Mouse (Mus musculus) megakaryocyte, embryonic 14.5 days (primary cell): ENCODE measurements around the gene Serpinf1. TPM values are rescaled to one million over a fixed set of nuclear protein-coding genes. Genes with fewer than 3 reads are reported as not detected.
"Not testable (repeated sequence)": the region's sequence is repeated elsewhere in the genome, so short reads cannot be mapped to it uniquely, and the experiment has no call there.

Experiments
- H3K27me3 ChIP-seq: replicated peaks from 2 replicates; pipeline ENCODE3; 2012; ENCODE audit warnings: inconsistent platforms
- H3K36me3 ChIP-seq: replicated peaks from 2 replicates; pipeline ENCODE3; 2012; ENCODE audit warnings: low read length, inconsistent platforms, mixed read lengths
- H3K4me1 ChIP-seq: 2 replicates; pipeline ENCODE4 v1.6.1; 2012; ENCODE audit warnings: inconsistent platforms
- H3K4me3 ChIP-seq: replicated peaks from 2 replicates; pipeline ENCODE3; 2012; ENCODE audit warnings: moderate library complexity, mild to moderate bottlenecking, inconsistent platforms
- H3K9me3 ChIP-seq: 2 replicates; pipeline ENCODE4 v1.6.1; 2012; ENCODE audit warnings: inconsistent platforms
- FLI1 ChIP-seq: IDR thresholded peaks from 2 replicates; pipeline ENCODE4 v1.6.1; 2012; ENCODE audit warnings: low read length, inconsistent platforms, mixed read lengths
- GATA1 ChIP-seq: IDR thresholded peaks from 3 replicates; pipeline ENCODE4 v1.6.1; 2012; ENCODE audit warnings: mixed read lengths, low read length, inconsistent platforms, borderline replicate concordance
- polyA plus RNA-seq: library from polyadenylated mRNA; stranded (reverse); fragments of >175 nt; gene quantifications from 2 replicates; pipeline ENCODE4 v1.2.3, GENCODE M21; 2012; ENCODE audit warnings: low replicate concordance; ENCODE audit not compliant: insufficient read depth

Gene Serpinf1
- polyA plus RNA-seq, 1 experiment: 2.5 TPM

DNA sequence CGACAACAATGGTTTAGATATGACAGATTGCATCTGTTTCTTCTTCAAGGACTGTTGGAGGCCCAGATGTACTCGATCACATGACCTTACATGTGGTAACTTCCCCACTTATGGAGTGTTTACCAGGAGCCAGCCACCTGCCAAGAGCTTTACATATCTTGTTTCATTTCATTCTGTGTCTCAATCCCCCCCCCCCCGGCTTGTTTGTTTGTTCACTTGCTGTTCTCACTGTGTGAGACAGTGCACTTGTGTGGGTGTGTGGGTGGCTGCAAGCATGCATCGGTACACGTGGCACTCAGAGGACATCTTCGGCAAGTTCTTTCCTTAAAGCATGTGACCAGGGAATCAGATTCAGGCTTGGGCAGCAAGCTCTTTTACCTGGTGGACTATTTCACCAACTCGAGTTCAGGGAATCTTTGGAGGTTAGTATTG is 34.0 kb upstream of the Serpinf1 start:
- H3K36me3 ChIP-seq: peaks cover 18% of the 10 kb centered on the region
- no peaks in the 10 kb centered on the region for H3K9me3 ChIP-seq
- H3K27me3 ChIP-seq: no peaks in the 10 kb centered on the region
- TF ChIP-seq GATA1 (no peak), FLI1 (no peak)
- H3K4me1 ChIP-seq: peaks cover 78% of the 10 kb centered on the region
- no peak overlapping the region for H3K4me3 ChIP-seq

DNA sequence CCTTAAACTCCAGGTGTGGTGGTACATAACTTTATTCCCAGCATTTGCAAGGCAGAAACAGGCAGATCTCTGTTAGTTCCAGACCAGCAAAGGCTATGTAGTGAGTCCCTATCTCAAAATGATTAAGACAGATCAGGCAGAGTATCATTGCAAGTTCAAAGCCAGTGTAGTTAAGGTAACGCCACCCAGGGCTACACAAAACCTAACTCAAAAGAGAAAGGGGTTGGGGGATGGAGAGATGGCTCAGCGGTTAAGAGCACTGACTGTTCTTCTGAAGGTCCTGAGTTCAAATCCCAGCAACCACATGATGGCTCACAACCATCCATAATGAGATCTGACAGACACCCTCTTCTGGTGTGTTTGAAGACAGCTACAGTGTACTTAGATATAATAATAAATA is 33.5 kb upstream of the Serpinf1 start:
- H3K4me1 ChIP-seq: peaks cover 82% of the 10 kb centered on the region
- H3K9me3 ChIP-seq: not testable (repeated sequence)

DNA sequence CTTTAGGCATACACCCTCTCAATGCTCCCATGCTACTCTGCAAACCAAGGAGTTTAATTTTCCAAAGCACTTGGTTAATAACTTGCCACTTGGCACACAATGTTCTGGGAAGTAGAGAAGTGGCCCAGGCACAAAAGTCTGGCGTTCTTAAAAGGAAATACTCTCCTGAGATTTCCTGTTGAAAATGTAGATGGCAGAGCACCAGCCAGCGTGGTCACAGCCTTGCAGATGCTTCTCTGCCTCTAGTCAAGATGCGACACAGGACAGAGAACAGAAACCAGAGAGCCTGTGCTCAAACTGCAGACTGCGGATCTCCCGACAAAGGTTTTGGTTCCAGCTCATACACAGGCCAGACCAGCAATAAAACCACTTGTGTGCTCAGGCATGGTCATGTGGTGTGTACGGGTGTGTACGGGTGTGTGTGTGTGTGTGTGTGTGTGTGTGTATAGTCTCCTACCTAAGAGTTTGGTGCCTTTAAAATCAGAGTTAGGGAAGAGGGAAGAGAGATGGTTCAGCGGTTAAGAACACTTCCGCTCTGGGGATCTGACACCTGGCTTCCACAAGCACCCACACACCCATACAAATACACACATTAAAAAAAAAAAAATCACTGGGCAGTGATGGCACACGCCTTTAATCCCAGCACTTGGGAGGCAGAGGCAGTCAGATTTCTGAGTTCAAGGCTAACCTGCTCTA is 32.7 kb upstream of the Serpinf1 start:
- no peak for TF ChIP-seq FLI1
- TF ChIP-seq GATA1: no peak
- Histone ChIP-seq H3K36me3 (peaks cover 31% of the 10 kb centered on the region), H3K9me3 (no peaks in the 10 kb centered on the region), H3K4me3 (peak overlapping the region; percentile 94), H3K27me3 (no peaks in the 10 kb centered on the region), H3K4me1 (peaks cover 83% of the 10 kb centered on the region)

More for the DNA sequence above, 33.5 kb upstream of the Serpinf1 start:
- H3K36me3 ChIP-seq: peaks cover 23% of the 10 kb centered on the region
- H3K4me3 ChIP-seq, H3K27me3 ChIP-seq: not testable (repeated sequence)

DNA sequence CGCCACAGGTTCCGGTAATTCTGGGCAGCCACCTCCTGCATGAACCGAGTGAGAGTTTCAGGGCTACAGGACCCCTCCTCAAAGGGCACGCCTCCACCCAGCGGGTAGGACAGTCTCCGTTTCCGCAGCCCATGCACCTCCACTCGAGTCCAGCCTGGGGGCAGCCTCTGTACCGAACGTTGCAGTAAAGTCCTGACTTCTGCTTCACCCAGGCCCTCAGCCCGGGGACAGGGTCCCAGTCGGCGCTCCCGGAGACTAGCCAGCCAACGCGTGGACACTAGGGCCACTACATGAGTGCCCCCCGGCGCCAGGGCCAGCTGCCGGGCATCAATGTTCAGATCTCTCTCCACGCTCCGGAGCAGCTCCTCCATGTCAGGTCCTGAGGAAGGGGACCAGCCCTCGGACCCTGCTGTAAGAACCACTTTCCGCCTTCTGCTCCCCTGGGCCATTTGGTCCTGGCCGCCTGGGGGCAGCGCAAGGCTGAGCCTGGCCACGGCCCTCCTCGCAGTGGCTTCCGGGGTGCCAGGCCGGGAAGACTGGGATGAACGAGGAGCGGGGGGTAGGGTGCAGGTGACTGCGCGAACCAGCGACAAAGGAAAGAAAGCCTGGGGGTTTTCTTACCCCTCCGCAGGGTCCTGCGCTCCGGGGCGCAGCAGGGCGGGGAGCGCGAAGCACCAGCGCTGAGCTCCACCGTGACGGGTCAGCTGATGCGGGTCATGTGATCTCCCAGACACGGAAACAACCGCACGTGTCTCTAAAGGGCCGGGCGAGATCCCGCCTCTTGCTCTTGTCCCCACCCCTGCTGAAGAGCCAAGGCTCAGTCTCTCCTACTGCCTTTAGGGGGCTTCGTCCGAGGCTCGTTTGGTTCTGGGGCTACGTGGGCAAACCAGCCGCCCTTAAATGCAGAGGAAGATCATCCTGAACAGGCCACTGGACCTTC is 31.8 kb upstream of the Serpinf1 start, which contains the start of gene Wdr81:
Gene Wdr81, minus strand, starts transcription at position 727 of the 940 bp plus-strand sequence.
- H3K4me1 ChIP-seq: peaks cover 83% of the 10 kb centered on the region
- peak within 1 kb of the TSS; percentile 94 for H3K4me3 ChIP-seq
- peaks cover 38% of the 10 kb centered on the region for H3K36me3 ChIP-seq
- TF ChIP-seq GATA1 (no peak), FLI1 (no peak)
- no peaks in the 10 kb centered on the region for H3K9me3 ChIP-seq
- H3K27me3 ChIP-seq: no peaks in the 10 kb centered on the region

DNA sequence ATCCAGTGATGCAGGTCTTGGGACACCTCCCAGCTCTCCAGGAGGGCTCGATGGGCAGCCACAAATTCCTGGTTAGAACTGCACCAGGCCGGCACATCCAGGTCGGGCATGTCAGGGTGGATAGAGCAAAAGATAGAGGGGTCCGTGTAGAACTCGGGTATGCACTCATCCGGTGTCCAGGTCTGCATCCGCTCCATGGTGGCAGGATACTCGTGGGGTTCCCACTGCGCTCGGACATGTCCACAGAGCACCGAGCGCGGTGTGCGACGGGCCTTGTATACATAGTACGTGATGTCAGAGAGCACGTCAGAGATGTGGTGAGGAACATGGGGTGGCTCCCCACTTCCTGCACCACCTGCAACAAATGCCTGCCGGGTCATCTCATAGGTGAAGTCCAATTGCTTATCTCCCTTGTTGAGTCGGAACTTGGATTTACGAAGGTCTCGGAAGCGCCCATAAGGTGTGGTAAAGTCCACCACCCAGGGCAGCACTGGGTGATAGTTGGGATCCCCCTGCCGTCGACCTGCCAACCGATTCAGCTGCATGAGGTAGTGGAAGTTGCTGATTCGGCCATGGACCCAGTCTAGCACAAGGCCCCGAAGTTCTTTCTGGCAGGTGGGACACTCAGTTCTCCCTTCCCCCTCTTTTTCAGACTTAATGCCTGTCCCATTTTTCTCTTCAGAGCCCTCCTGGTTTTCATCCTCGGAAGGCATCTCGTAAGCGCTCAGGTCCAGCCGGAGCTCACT is 30.5 kb upstream of the Serpinf1 start:
- Histone ChIP-seq H3K4me3 (peak overlapping the region; percentile 35), H3K36me3 (peaks cover 51% of the 10 kb centered on the region), H3K27me3 (no peaks in the 10 kb centered on the region), H3K4me1 (peaks cover 83% of the 10 kb centered on the region), H3K9me3 (no peaks in the 10 kb centered on the region)
- TF ChIP-seq FLI1 (no peak), GATA1 (no peak)

DNA sequence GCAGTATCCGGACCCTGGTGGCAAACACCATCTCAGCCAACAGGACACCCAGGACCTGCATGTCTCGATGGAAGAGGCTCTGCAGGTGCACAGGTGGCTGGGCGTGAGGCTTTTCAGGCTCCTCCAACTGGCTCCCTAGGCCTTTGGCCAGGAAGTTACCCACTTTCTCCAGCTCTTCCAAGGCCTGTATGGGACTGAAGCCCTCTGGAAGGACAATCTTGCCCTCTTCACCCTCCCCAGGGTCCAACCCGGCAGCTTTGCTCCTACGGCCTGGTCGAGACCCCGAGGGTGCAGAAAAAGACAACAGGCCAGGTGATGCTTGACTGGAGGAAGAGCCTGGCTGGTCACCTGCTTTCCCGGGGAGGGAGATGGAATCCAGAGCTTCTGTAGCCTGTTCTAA is 29.6 kb upstream of the Serpinf1 start:
- Histone ChIP-seq H3K27me3 (no peaks in the 10 kb centered on the region), H3K36me3 (peaks cover 60% of the 10 kb centered on the region), H3K4me1 (peaks cover 80% of the 10 kb centered on the region), H3K9me3 (no peaks in the 10 kb centered on the region), H3K4me3 (peak overlapping the region; percentile 33)
- TF ChIP-seq GATA1 (no peak), FLI1 (no peak)

DNA sequence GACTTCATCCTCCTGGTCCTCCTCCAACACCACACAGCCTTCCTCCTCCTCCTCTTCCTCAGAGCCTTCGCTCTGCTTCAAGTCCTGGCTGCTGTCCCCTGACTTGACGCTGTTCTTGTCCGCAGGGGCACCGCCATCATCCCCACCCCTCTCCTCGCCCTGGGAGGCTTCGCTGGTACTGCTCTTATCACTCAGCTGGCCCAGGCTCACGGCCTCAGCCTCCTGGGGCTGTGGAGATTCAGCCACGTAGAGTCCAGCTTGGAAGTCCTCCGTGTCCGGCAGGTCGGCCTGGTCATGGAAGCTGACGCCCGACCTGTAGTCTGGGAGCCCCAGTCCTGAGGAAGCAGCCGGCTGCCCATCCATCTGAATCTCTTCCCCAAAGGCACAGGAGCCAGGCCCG is 28.4 kb upstream of the Serpinf1 start:
- no peak for TF ChIP-seq FLI1
- TF ChIP-seq GATA1: no peak
- Histone ChIP-seq H3K4me1 (peaks cover 72% of the 10 kb centered on the region), H3K4me3 (peak overlapping the region; percentile 79), H3K27me3 (no peaks in the 10 kb centered on the region), H3K9me3 (no peaks in the 10 kb centered on the region), H3K36me3 (peaks cover 71% of the 10 kb centered on the region)

DNA sequence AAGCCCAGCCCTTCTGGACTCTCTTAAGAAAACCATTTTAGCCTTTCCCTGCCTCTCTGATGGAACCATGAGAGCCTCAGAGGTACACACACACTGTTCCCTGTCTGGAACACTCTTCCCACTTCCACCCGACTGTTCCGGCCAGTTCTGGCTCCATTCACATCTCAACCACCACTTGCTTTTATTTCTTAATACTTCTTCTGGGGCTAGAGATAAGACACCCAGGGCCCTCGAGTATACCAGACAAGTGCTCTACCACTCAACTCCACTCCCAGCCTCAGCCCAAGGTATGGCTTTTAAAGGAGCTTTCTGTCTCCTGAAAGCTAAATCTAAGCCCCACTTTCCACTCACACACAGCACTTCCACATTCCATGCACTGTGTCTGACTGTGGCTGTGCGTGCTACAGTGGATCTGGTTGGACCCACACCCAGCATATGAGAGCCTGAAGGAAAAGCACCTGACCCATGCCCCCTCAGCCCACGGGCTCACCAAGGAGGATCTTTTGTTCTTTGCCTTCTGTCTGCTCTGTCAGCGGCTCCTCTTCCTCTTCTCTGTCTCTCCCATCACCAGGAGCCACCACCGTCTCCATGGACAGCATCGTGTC is 27.9 kb upstream of the Serpinf1 start:
- Histone ChIP-seq H3K4me3 (peak overlapping the region; percentile 79), H3K27me3 (no peaks in the 10 kb centered on the region), H3K9me3 (no peaks in the 10 kb centered on the region), H3K36me3 (peaks cover 77% of the 10 kb centered on the region), H3K4me1 (peaks cover 73% of the 10 kb centered on the region)
- TF ChIP-seq GATA1 (no peak), FLI1 (no peak)

DNA sequence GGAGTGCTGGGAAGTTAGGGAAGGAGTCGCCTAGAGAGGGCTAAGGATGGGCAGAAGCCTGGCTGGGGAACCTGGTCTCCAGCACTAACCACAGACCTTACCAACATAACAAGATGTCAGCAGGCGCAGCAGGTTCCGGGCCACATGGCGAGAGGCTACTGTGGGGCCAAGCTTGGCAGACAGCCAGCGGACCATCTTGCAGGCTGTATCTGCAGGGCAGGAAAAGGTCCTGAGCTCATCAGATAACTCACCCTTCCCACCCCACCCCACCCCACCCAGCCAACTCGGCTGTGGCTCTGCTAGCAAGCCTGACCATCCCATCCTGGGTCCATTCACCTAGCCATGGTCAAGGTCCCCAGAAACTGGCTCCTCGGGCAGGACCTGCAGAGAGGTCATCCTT is 27.2 kb upstream of the Serpinf1 start:
- Histone ChIP-seq H3K4me1 (peaks cover 68% of the 10 kb centered on the region), H3K36me3 (peaks cover 84% of the 10 kb centered on the region), H3K9me3 (no peaks in the 10 kb centered on the region), H3K27me3 (no peaks in the 10 kb centered on the region), H3K4me3 (no peak overlapping the region)
- no peak for TF ChIP-seq GATA1
- no peak for TF ChIP-seq FLI1
